Mouse (Mus musculus): ENCODE results near the gene Dnajc17. TPM values are rescaled to one million over a fixed set of nuclear protein-coding genes. Genes with fewer than 3 reads are reported as not detected.

Gene Dnajc17
- 7.8 and 9.4 TPM in 2 replicates for polyA plus RNA-seq (2012; rRNA removed)

GRCm38 (mm10) chr2:119208344-119209175, at the start of gene Dnajc17, which contains the start of gene Zfyve19:
Gene Dnajc17 (minus strand): TSS chr2:119208795.
Gene Zfyve19 (plus strand): TSS chr2:119208617.

GRCm38 (mm10) chr2:119237210-119237870, 28.7 kb upstream of the Dnajc17 start, which contains the start of gene Spint1:
Gene Spint1 (plus strand): TSS chr2:119237362.

GRCm38 (mm10) chr2:119229775-119230704, 21.4 kb upstream of the Dnajc17 start, which contains the start of gene Ppp1r14d:
Gene Ppp1r14d (minus strand): TSS chr2:119229906.

GRCm38 (mm10) chr2:119173991-119174651, 34.5 kb downstream of the Dnajc17 start, which contains the start of gene Gm14137:
Gene Gm14137 (plus strand): TSS chr2:119174509.

GRCm38 (mm10) chr2:119166901-119167865, 41.4 kb downstream of the Dnajc17 start, which contains the start of gene Gchfr:
Gene Gchfr (plus strand): TSS chr2:119167773.

GRCm38 (mm10) chr2:119156681-119157572, 51.7 kb downstream of the Dnajc17 start, which contains the start of gene Rmdn3:
Gene Rmdn3 (minus strand): TSS chr2:119157034.

Other genes starting within 250 kb of the Dnajc17 start
- gene Ccdc32, start 179.4 kb downstream of the Dnajc17 start, polyA plus RNA-seq (2012; rRNA removed) = 6.6 and 6.8 TPM in 2 replicates
- gene Rpusd2, start 174.0 kb downstream of the Dnajc17 start, polyA plus RNA-seq (2012; rRNA removed) = 2.4 and 2.5 TPM in 2 replicates
- gene Knl1, start 161.7 kb downstream of the Dnajc17 start, polyA plus RNA-seq (2012; rRNA removed) = 2.6 and 3.0 TPM in 2 replicates
- gene Rad51, start 96.0 kb downstream of the Dnajc17 start, polyA plus RNA-seq (2012; rRNA removed) = 9.2 and 10.7 TPM in 2 replicates
- 19.7 and 22.1 TPM in 2 replicates for gene Rmdn3, start 51.8 kb downstream of the Dnajc17 start, polyA plus RNA-seq (2012; rRNA removed)
- gene Gchfr, start 41.0 kb downstream of the Dnajc17 start, polyA plus RNA-seq (2012; rRNA removed) = 92.5 and 95.7 TPM in 2 replicates
- 0.01 TPM in 2 replicates for gene Gm14137, start 34.3 kb downstream of the Dnajc17 start, polyA plus RNA-seq (2012; rRNA removed)
- gene Zfyve19, start 178 bp downstream of the Dnajc17 start, polyA plus RNA-seq (2012; rRNA removed) = 16.9 and 24.4 TPM in 2 replicates
- gene Ppp1r14d, start 21.1 kb upstream of the Dnajc17 start, polyA plus RNA-seq (2012; rRNA removed) = 0.07 TPM in 1 of 2 replicates, not detected in the other
- 0.55 and 0.64 TPM in 2 replicates for gene Spint1, start 28.6 kb upstream of the Dnajc17 start, polyA plus RNA-seq (2012; rRNA removed)
- 0.08 and 0.11 TPM in 2 replicates for gene Rhov, start 62.5 kb upstream of the Dnajc17 start, polyA plus RNA-seq (2012; rRNA removed)
- 4.1 and 4.5 TPM in 2 replicates for gene Vps18, start 79.9 kb upstream of the Dnajc17 start, polyA plus RNA-seq (2012; rRNA removed)
- gene Dll4, start 117.0 kb upstream of the Dnajc17 start, polyA plus RNA-seq (2012; rRNA removed) = 2.2 and 2.8 TPM in 2 replicates
- 0.37 and 0.55 TPM in 2 replicates for gene Chac1, start 142.4 kb upstream of the Dnajc17 start, polyA plus RNA-seq (2012; rRNA removed)